Mouse (Mus musculus) midbrain, embryonic 16.5 days (tissue): ENCODE measurements around the gene Csrnp3. TPM values are rescaled to one million over a fixed set of nuclear protein-coding genes. Genes with fewer than 3 reads are reported as not detected.
"Not testable (repeated sequence)": the region's sequence is repeated elsewhere in the genome, so short reads cannot be mapped to it uniquely, and the experiment has no call there.

ENCODE experiments used
- ATAC-seq: fragments of 200-750 bp; cut with Nextera tagmentation; 2 replicates; pipeline ENCODE4 v1.8.0; 2017; ENCODE audit warnings: moderate TSS enrichment
- H3K27ac ChIP-seq: fragments of 300-500 bp; sonication (generic); 2 replicates; pipeline ENCODE4 v1.5.1; 2014; ENCODE audit warnings: mild to moderate bottlenecking, low read length, mixed read lengths
- H3K27me3 ChIP-seq: fragments of 300-500 bp; sonication (generic); 2 replicates; pipeline ENCODE4 v1.6.1; 2014; ENCODE audit warnings: low read depth, low read length, mixed read lengths; ENCODE audit not compliant: control insufficient read depth, insufficient read depth
- H3K36me3 ChIP-seq: fragments of 300-500 bp; sonication (generic); 2 replicates; pipeline ENCODE4 v1.6.1; 2014; ENCODE audit warnings: mild to moderate bottlenecking, low read length, moderate library complexity, mixed read lengths; ENCODE audit not compliant: control insufficient read depth, insufficient read depth
- H3K4me1 ChIP-seq: fragments of 300-500 bp; sonication (generic); 2 replicates; pipeline ENCODE4 v1.6.1; 2014; ENCODE audit warnings: mild to moderate bottlenecking, low read length, mixed read lengths; ENCODE audit not compliant: control insufficient read depth, insufficient read depth
- H3K4me2 ChIP-seq: fragments of 300-500 bp; sonication (generic); 2 replicates; pipeline ENCODE4 v1.6.1; 2014; ENCODE audit warnings: mild to moderate bottlenecking, low read length, mixed read lengths
- H3K4me3 ChIP-seq: fragments of 300-500 bp; sonication (generic); 2 replicates; pipeline ENCODE4 v1.5.1; 2014; ENCODE audit warnings: low read depth, mild to moderate bottlenecking, low read length, moderate library complexity, mixed read lengths
- H3K9ac ChIP-seq: fragments of 300-500 bp; sonication (generic); 2 replicates; pipeline ENCODE4 v1.6.1; 2014; ENCODE audit warnings: low read depth, low read length, mixed read lengths
- H3K9me3 ChIP-seq: fragments of 300-500 bp; sonication (generic); replicated peaks from 2 replicates; pipeline ENCODE4 v1.6.1; 2014; ENCODE audit warnings: mild to moderate bottlenecking, low read length, mixed read lengths; ENCODE audit not compliant: control insufficient read depth, poor library complexity, severe bottlenecking
- WGBS: fragments of 180-500 bp; shearing (Covaris S2); extraction: QIAGEN DNeasy Blood & Tissue Kit; methylation state at CpG from one replicate; pipeline ENCODE4 v1.1.7; 2014; 5-methylcytosine and 5-hydroxymethylcytosine counted together
- polyA plus RNA-seq: library from polyadenylated mRNA; unstranded; fragments of >200 nt; fragmentation: Nextera tagmentation; extraction: Ambion mirVana; gene quantifications from 2 replicates; pipeline ENCODE4 v1.2.1, GENCODE M21; 2015

Gene Csrnp3
- polyA plus RNA-seq, result 56.0 and 76.4 TPM in 2 replicates

GRCm38 (mm10) chr2:65845551-65845950 is at the start of gene Csrnp3:
TSS of gene Csrnp3 (plus strand) at chr2:65845767.
- Histone ChIP-seq H3K4me2 (peak within 1 kb of the TSS; percentile 55), H3K36me3 (no peaks in the 10 kb centered on the region), H3K27ac (peak within 1 kb of the TSS; percentile 85), H3K9ac (peak within 1 kb of the TSS; percentile 57), H3K4me1 (peaks cover 7% of the 10 kb centered on the region), H3K27me3 (no peaks in the 10 kb centered on the region), H3K4me3 (peak within 1 kb of the TSS; percentile 46), H3K9me3 (no peaks in the 10 kb centered on the region)
- 2% methylated on average over 6 of the region's 6 CpGs for WGBS
- peak; percentile 93 for ATAC-seq

DNA sequence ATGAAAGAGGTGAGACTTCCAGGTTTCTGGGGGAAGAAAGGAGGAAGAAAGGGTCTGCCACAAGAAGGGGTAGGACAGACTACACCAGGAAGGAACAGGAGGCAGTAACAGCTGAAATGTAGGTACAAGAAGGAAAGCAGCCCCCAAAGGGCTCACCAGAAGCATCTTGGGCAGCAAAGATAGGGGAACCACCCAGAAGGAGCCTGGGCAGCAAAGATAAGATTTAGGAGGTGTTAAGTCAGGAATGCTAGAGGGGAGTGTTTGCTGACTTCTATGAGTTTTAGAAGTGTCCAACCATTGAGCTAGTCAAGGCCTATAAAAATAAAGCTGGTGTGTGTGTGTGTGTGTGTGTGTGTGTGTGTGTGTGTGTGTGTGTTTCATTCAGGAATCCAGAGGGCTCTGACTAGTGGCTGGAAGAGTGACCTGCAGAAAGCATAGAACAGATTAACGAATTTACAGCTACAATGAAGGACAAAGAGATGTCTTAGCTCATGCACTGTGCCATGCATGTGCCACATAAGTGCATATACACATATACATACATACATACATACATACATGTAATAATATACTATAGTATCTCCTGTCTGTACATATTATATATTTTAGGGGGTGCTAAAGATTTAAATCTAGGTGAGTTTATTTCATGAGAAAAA is 44.4 kb upstream of the Csrnp3 start:
- Histone ChIP-seq H3K36me3 (no peaks in the 10 kb centered on the region), H3K27me3 (no peaks in the 10 kb centered on the region), H3K4me3 (no peak overlapping the region), H3K9me3 (no peaks in the 10 kb centered on the region), H3K27ac (no peak overlapping the region), H3K9ac (no peak overlapping the region), H3K4me2 (no peak overlapping the region), H3K4me1 (no peaks in the 10 kb centered on the region)
- 79% methylated on average over 1 of the region's 1 CpGs for WGBS
- ATAC-seq, result no peak

DNA sequence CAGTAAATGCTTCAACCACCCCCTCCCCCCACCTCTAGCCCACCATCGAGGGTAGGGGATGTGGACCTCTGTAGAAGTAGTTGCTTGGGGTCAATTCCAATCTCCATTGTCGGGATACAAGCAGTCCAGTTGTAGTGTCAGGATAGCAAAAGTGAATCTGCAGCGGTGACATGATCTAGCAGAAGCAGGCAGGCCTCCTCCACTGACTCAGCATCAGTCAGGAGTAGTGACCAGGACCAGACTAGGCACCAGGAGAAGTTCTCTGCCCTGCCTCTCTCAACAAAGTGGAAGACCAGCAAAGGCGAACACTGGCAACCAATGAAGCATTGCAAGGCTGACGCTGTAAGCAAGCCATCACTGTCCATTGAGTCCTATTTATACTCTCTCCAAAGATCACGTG is 39.0 kb upstream of the Csrnp3 start:
- no peaks in the 10 kb centered on the region for H3K9me3 ChIP-seq
- no peaks in the 10 kb centered on the region for H3K36me3 ChIP-seq
- H3K4me3 ChIP-seq, result no peak overlapping the region
- H3K9ac ChIP-seq, result no peak overlapping the region
- no peak overlapping the region for H3K4me2 ChIP-seq
- no peak for ATAC-seq
- H3K4me1 ChIP-seq, result no peaks in the 10 kb centered on the region
- H3K27me3 ChIP-seq, result no peaks in the 10 kb centered on the region
- no peak overlapping the region for H3K27ac ChIP-seq
- WGBS, result 88% methylated on average over 6 of the region's 6 CpGs

DNA sequence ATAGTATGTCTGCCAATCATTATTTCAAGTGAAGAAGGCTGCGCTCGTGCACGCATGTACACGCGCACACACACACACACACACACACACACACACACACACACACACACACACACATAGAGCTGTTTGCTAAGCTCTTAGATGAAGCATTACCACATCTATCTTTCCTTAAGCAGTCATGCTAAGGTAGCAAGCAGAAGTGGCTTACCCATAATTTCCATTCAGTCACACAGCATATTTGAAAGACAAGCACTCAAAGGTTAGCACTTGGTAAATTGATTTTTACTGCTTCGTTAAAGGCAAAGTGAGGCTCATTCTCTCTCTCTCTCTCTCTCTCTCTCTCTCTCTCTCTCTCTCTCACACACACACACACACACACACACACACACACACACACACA is 34.4 kb upstream of the Csrnp3 start:
- H3K27me3 ChIP-seq, H3K36me3 ChIP-seq, ATAC-seq, H3K27ac ChIP-seq, H3K9me3 ChIP-seq, H3K4me2 ChIP-seq, H3K9ac ChIP-seq, H3K4me3 ChIP-seq, H3K4me1 ChIP-seq: not testable (repeated sequence)
- WGBS, result 88% methylated on average over 6 of the region's 6 CpGs

GRCm38 (mm10) chr2:65818080-65818796 is 27.3 kb upstream of the Csrnp3 start:
- Histone ChIP-seq H3K4me3 (peak overlapping the region; percentile 14), H3K9me3 (no peaks in the 10 kb centered on the region), H3K4me1 (no peaks in the 10 kb centered on the region), H3K4me2 (peak overlapping the region; percentile 38), H3K36me3 (no peaks in the 10 kb centered on the region), H3K27ac (peak overlapping the region; percentile 74), H3K9ac (peak overlapping the region; percentile 21; the same call in 1 of the 2 replicates), H3K27me3 (no peaks in the 10 kb centered on the region)
- 40% methylated on average over 20 of the region's 20 CpGs for WGBS
- peak; percentile 94 for ATAC-seq

- Histone ChIP-seq H3K4me3 (no peak overlapping the region), H3K27me3 (no peaks in the 10 kb centered on the region), H3K4me2 (no peak overlapping the region), H3K36me3 (no peaks in the 10 kb centered on the region), H3K9me3 (no peaks in the 10 kb centered on the region), H3K9ac (no peak overlapping the region), H3K4me1 (no peaks in the 10 kb centered on the region), H3K27ac (no peak overlapping the region)
- no peak for ATAC-seq
- WGBS, result 80% methylated on average over 4 of the region's 4 CpGs
These were observed 25.3 kb upstream of the Csrnp3 start for GRCm38 (mm10) chr2:65820114-65820769.

DNA sequence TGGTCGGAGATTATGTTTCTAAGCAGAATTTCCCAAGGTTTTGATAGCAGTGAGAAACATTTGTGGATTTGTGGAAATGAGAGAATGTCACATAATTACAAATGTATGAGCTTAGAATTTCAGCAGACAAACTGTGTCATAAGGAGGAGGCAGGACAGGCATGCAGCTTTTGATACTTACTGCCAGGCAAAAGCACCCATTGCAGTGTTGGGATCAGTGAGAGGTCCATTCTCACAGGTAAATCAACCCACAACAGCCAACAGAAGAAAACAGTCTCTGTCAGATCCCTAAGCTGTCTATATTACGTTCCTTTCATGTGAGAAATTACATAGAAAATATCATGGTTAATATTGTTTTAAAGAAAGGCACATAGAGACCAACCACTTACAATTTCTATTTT is 19.3 kb upstream of the Csrnp3 start:
- Histone ChIP-seq H3K27ac (no peak overlapping the region), H3K4me1 (no peaks in the 10 kb centered on the region), H3K9me3 (no peaks in the 10 kb centered on the region), H3K36me3 (no peaks in the 10 kb centered on the region), H3K9ac (no peak overlapping the region), H3K4me3 (no peak overlapping the region), H3K4me2 (no peak overlapping the region), H3K27me3 (no peaks in the 10 kb centered on the region)
- ATAC-seq, result no peak
- WGBS, result 90% methylated on average over 2 of the region's 2 CpGs

DNA sequence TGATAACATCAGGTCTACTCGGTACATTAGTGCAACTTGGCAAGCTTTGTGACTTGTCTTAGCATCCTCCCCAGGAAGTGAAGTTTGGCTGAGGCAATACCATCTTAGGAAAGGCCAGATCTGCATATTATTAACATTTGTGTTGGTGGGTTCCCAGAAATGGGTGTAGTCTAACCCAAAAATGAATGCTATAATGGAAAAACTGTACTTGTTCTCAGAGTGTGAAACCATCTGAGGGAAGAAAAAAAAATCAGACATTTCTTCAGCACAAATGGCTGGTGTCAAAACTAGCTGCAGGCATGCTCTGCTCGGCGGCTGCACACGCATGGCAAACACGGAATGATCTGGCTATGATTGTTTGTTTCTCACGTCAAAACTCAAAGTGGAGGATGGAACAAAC is 18.8 kb upstream of the Csrnp3 start:
- Histone ChIP-seq H3K4me2 (no peak overlapping the region), H3K9me3 (no peaks in the 10 kb centered on the region), H3K9ac (no peak overlapping the region), H3K36me3 (no peaks in the 10 kb centered on the region), H3K27me3 (no peaks in the 10 kb centered on the region), H3K4me3 (no peak overlapping the region), H3K4me1 (no peaks in the 10 kb centered on the region), H3K27ac (no peak overlapping the region)
- WGBS, result 78% methylated on average over 6 of the region's 6 CpGs
- no peak for ATAC-seq

DNA sequence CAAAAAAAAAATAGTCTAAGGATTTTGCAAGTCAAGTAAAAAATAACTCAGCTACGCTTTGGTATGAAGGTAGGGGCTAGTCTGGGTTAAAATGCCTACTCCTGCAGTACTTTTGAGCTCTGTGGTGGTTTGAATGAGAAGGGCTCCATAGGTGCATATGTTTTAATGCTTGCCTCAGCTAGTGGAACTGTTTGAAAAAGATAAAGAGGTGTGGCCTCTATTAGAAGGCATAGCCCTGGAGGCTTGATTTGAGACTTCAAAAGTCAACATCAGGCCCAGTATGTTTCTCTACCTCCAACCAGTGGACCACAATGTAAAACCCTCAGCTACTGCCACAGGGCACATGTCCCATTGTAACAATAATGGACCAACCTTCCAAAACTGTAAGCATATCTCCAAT is 16.9 kb upstream of the Csrnp3 start:
- H3K4me1 ChIP-seq, result no peaks in the 10 kb centered on the region
- H3K36me3 ChIP-seq, result no peaks in the 10 kb centered on the region
- no peak overlapping the region for H3K9ac ChIP-seq
- H3K4me2 ChIP-seq, result no peak overlapping the region
- no peaks in the 10 kb centered on the region for H3K27me3 ChIP-seq
- H3K4me3 ChIP-seq, result no peak overlapping the region
- H3K9me3 ChIP-seq, result no peaks in the 10 kb centered on the region
- WGBS, result 100% methylated on average over 1 of the region's 1 CpGs
- H3K27ac ChIP-seq, result no peak overlapping the region
- no peak for ATAC-seq
